Mouse (Mus musculus): Measurements from ENCODE around the gene Psmc3ip. TPM values are rescaled to one million over a fixed set of nuclear protein-coding genes. Genes with fewer than 3 reads are reported as not detected.
"Not testable (repeated sequence)": the region's sequence is repeated elsewhere in the genome, so short reads cannot be mapped to it uniquely, and the experiment has no call there.

Psmc3ip gene
- polyA plus RNA-seq, 1 experiment, result not detected

DNA sequence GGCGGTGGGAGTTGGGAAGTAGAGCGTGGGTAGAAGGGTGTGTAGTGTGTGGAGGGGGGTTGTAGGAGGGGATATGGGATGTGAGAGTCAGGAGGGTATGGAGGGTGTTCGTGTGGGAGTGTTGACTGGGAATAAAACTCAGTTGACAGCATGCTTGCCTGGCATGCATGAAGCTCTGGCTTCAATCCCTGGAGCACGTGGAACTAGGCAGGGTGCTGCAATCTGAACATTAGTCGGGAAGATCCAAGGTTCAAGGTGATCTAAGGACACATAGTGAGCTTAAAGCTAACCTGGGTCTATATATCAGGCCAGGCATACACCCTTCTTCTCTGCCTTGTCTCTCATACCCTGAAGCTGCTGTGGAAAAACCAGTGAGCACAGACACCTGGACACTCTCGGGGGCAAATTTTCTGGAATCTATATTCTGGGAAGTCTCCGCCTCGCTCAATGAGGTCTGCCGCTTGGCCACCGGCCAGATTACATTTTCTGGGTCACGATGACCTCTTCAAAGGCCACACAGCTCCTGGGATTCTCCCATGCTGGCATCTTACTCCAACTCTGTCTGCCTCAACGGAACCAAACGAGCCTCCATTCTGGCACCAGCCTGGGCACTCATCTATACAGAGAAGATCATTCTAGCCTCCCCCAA is 39.1 kb upstream of the Psmc3ip start:
- TF ChIP-seq CTCF (IDR thresholded peaks at IDR 0.05; ENCODE audit: insufficient read depth, low read depth, low read length) (no peak), POLR2A (IDR thresholded peaks at IDR 0.05; ENCODE audit: insufficient read depth, low read depth, low read length) (no peak)
- Histone ChIP-seq H3K4me3 (ENCODE audit: insufficient read depth, low read depth, low read length) (no peak overlapping the region), H3K4me1 (ENCODE audit: control insufficient read depth, insufficient read depth, low read length) (peaks cover 14% of the 10 kb centered on the region), H3K27ac (ENCODE audit: insufficient read depth, low read depth, low read length) (no peak overlapping the region)
- 75% methylated on average over 13 of the region's 13 CpGs for whole genome bisulfite sequencing

DNA sequence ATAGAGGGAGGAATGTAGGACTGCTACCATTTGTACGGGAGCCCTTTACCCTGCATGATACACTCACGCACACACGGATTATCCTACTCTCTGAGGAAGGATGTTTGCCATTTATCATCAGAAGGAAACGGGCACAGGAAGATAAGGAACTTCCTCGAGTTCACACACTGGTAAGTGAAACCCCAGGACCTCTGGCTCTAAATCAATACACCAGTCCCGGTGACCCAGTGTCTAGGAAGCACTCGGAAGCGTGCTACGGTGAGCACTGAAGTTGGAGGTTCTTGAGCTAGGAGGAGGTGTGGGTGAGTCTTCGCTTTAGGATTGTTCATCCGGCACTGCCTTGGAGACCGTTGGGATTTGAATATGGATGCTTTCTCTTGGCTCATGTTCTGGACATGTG is 37.8 kb upstream of the Psmc3ip start:
- no peak overlapping the region for H3K27ac ChIP-seq (ENCODE audit: insufficient read depth, low read depth, low read length)
- WGBS, result 85% methylated on average over 12 of the region's 12 CpGs
- no peak for TF ChIP-seq CTCF (IDR thresholded peaks at IDR 0.05; ENCODE audit: insufficient read depth, low read depth, low read length)
- TF ChIP-seq POLR2A (IDR thresholded peaks at IDR 0.05; ENCODE audit: insufficient read depth, low read depth, low read length), result no peak
- no peak overlapping the region for H3K4me3 ChIP-seq (ENCODE audit: insufficient read depth, low read depth, low read length)
- H3K4me1 ChIP-seq (ENCODE audit: control insufficient read depth, insufficient read depth, low read length), result peaks cover 7% of the 10 kb centered on the region

DNA sequence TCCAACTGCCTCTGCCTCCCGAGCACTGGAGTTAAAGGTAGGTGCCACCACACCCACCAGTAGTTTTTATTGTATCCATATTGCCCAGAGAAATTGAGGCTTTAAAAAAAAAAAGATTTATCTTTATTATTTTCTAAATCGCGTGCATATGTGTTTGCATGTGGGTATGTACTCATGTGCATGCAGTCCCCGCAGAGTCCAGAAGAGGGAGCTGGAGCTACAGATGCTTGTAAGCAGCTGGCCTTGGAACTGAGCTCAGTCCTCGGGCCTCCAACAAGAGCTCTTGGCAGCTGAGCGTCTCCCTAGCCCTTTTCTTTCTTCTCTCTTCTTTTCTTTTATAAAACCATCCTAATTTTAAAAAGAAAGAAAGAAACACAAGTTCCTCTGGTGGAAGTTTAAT is 36.5 kb upstream of the Psmc3ip start:
- TF ChIP-seq CTCF (IDR thresholded peaks at IDR 0.05; ENCODE audit: insufficient read depth, low read depth, low read length), result no peak
- TF ChIP-seq POLR2A (IDR thresholded peaks at IDR 0.05; ENCODE audit: insufficient read depth, low read depth, low read length), result no peak
- H3K4me3 ChIP-seq (ENCODE audit: insufficient read depth, low read depth, low read length), result no peak overlapping the region
- H3K27ac ChIP-seq (ENCODE audit: insufficient read depth, low read depth, low read length), result no peak overlapping the region
- peaks cover 7% of the 10 kb centered on the region for H3K4me1 ChIP-seq (ENCODE audit: control insufficient read depth, insufficient read depth, low read length)
- 79% methylated on average over 6 of the region's 6 CpGs for WGBS

DNA sequence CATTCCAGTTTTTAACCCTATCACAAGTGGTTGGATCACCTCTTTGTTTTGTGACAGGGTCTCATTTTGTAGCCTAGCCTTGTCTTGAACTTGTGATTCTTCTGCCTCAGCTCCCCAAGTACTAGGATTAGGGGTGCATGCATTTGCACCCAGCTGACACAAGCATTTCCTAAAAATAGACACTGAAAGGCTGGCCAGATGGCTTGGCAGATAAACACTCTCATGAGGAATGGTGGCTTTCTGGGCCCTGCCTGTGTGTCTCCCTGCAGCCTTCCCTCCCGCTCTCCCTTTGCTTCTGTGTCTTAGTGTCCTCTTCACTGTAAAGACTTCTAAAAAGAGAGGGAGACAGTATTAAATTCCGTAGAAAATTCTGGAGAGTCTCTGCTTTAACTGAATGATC is 36.0 kb upstream of the Psmc3ip start:
- 85% methylated on average over 2 of the region's 2 CpGs for WGBS
- no peak overlapping the region for H3K4me3 ChIP-seq (ENCODE audit: insufficient read depth, low read depth, low read length)
- H3K4me1 ChIP-seq (ENCODE audit: control insufficient read depth, insufficient read depth, low read length), result peaks cover 7% of the 10 kb centered on the region
- no peak overlapping the region for H3K27ac ChIP-seq (ENCODE audit: insufficient read depth, low read depth, low read length)
- no peak for TF ChIP-seq POLR2A (IDR thresholded peaks at IDR 0.05; ENCODE audit: insufficient read depth, low read depth, low read length)
- TF ChIP-seq CTCF (IDR thresholded peaks at IDR 0.05; ENCODE audit: insufficient read depth, low read depth, low read length), result no peak

DNA sequence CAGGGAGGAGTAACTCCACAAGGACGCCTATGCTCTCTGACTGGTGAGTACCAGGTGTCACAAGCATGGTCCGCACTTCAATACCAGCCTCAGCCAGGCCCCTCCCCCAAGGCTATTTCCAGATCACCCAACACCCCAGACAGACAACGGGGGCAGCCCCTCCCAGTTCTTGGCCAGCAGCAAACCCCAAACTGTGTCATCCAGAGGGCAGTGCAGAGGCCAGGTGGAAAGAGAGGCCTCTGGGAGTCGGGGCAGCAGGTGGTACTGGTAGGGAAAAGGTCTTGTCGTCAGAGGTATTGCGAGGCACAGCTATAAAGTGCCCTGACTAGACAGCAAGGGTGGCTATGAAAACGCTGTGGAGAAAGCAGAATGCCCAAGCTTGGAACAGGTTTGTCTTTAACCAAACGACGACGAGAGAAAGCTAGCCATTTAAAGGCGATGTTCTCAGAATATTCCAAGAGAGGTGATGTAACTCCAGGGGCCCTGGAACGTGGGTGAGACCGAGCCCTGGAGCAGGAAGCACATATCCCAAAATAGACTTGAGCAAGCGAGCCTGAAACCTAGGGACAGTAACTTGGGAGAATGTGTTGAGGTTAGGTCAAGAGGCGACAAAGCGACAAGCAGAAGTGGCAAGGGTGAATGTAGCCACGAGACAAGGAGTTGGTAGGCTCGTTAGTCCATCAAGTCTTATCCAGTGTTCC is 35.0 kb upstream of the Psmc3ip start:
- no peak overlapping the region for H3K27ac ChIP-seq (ENCODE audit: insufficient read depth, low read depth, low read length)
- no peak overlapping the region for H3K4me3 ChIP-seq (ENCODE audit: insufficient read depth, low read depth, low read length)
- H3K4me1 ChIP-seq (ENCODE audit: control insufficient read depth, insufficient read depth, low read length), result peaks cover 7% of the 10 kb centered on the region
- TF ChIP-seq CTCF (IDR thresholded peaks at IDR 0.05; ENCODE audit: insufficient read depth, low read depth, low read length) (no peak), POLR2A (IDR thresholded peaks at IDR 0.05; ENCODE audit: insufficient read depth, low read depth, low read length) (no peak)
- 46% methylated on average over 18 of the region's 18 CpGs for WGBS

DNA sequence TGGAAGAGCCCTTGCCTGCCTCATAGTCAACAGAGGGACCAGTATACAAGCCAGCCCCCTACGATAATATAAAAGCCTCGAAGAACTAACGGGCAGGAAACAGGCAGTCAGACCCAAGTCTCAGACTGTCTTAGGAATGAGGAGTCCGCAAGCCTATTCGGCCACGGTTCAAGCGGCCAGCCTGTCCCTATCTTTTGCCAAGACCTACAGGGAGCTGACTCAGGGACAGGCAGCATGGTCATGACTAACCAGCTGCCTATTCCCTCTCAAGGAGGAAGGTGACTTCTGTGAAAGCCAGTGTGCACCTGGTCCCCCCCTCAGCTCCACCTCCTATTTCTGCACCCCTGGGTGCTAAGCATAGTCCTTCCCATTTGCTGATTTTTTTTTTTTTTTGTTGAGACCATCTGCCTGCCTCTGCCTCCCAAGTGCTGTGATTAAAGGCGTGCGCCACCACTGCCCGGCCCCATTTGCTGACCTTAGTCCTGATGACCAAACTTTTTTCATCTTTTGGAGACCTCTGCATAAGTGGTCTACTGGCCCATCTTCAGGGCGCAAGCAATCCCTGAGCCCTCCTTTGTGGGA is 33.9 kb upstream of the Psmc3ip start:
- no peak overlapping the region for H3K4me3 ChIP-seq (ENCODE audit: insufficient read depth, low read depth, low read length)
- H3K27ac ChIP-seq (ENCODE audit: insufficient read depth, low read depth, low read length), result no peak overlapping the region
- TF ChIP-seq CTCF (IDR thresholded peaks at IDR 0.05; ENCODE audit: insufficient read depth, low read depth, low read length) (no peak), POLR2A (IDR thresholded peaks at IDR 0.05; ENCODE audit: insufficient read depth, low read depth, low read length) (no peak)
- WGBS, result 84% methylated on average over 11 of the region's 11 CpGs
- peaks cover 7% of the 10 kb centered on the region for H3K4me1 ChIP-seq (ENCODE audit: control insufficient read depth, insufficient read depth, low read length)

DNA sequence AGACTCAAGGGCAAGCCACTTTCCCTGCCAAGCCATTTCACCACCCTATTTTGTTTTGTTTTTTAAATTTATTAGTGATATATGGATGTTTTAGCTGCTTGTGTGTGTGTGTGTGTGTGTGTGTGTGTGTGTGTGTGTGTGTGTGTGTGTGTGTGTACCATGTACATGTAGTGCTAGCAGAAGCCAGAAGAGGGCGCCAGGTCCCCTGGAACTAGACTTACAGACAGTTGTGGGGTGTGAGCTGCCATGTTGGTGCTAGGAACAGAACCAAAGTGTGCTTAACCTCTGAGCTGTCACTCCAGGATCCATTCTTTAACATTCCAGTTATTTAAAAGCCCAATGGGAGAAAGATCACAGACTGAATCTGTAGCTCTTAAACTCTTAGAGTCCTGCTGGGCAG is 31.8 kb upstream of the Psmc3ip start:
- TF ChIP-seq CTCF (IDR thresholded peaks at IDR 0.05; ENCODE audit: insufficient read depth, low read depth, low read length) (no peak), POLR2A (IDR thresholded peaks at IDR 0.05; ENCODE audit: insufficient read depth, low read depth, low read length) (no peak)
- no peak overlapping the region for H3K27ac ChIP-seq (ENCODE audit: insufficient read depth, low read depth, low read length)
- no peak overlapping the region for H3K4me3 ChIP-seq (ENCODE audit: insufficient read depth, low read depth, low read length)
- peaks cover 7% of the 10 kb centered on the region for H3K4me1 ChIP-seq (ENCODE audit: control insufficient read depth, insufficient read depth, low read length)
- whole genome bisulfite sequencing, result 100% methylated on average over 1 of the region's 1 CpGs

DNA sequence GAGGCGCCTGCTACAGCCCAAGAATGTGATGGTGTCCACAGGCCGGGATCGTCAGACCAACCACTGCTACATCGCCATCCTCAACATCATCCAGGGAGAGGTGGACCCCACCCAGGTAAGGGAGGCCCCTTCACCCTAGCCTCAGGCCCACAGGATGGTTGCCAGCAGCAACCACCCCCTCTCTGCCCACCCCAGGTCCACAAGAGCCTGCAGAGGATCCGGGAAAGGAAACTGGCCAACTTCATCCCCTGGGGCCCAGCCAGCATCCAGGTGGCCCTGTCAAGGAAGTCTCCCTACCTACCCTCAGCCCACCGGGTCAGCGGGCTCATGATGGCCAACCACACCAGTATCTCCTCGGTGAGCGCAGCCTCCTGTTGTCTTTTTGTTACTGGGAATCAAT is 29.8 kb upstream of the Psmc3ip start:
- not testable (repeated sequence) for H3K4me1 ChIP-seq (ENCODE audit: control insufficient read depth, insufficient read depth, low read length); H3K27ac ChIP-seq (ENCODE audit: insufficient read depth, low read depth, low read length); H3K4me3 ChIP-seq (ENCODE audit: insufficient read depth, low read depth, low read length)
- WGBS, result 96% methylated on average over 9 of the region's 9 CpGs

DNA sequence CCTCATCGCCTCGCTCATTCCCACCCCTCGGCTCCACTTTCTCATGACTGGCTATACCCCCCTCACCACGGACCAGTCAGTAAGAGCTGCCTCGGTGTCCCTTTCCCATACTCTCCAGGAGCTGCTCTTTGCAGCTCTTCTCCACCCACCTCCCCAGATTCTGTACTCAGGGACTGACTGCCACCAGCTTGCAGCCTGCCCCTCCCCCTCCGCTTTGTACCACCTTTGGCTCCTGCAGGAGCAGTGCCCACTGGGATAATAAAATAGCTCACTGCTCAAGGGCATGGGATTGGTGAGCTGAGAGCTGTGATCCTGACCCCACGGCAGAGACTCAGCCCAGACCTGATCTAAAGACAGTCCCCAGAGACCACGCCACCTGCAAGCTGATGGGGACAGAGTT is 29.3 kb upstream of the Psmc3ip start:
- H3K4me3 ChIP-seq (ENCODE audit: insufficient read depth, low read depth, low read length); H3K27ac ChIP-seq (ENCODE audit: insufficient read depth, low read depth, low read length); H3K4me1 ChIP-seq (ENCODE audit: control insufficient read depth, insufficient read depth, low read length): not testable (repeated sequence)
- 94% methylated on average over 8 of the region's 8 CpGs for WGBS

Data from olfactory bulb, adult 2 months (tissue).